In the genomic region with DNA sequence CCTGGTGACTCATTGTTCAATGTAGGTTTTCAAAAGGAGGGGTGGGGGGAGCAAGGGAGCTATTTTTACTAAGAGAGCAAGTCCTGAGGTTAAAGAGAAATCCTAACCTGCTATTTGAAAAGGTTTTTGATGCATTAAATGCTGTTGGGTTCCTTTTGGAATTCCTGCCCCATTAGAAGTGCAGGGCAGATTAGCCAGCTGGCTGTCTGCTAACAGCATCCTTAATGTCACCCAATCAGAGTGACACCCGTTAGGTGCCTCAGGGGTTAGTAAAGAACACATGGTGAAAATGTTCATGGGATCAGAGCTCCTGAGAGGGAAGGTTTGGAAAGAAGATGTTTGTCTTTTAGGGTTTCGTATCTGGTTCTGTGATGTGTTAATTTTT, we compare ENCODE assay signal across 15 mouse cellular contexts.
DNase-seq lines count a peak whose midpoint lies in the region; ATAC-seq and TF ChIP-seq lines count a peak whose summit lies in the region.
"Had no signal": no experiment of that assay in that cellular context is flagged by ENCODE, and none has a peak within 500 bp of the region (broad histone marks: within the 10 kb centered on the region; RNA-seq: fewer than 3 reads in every experiment).

No protein-coding gene starts in this region.

- no peak overlapping the region for H3K9ac ChIP-seq in neural tube, embryonic 11.5 days (ENCODE audit: low read length)
- H3K9ac ChIP-seq in hindbrain, embryonic 14.5 days: peak overlapping the region; percentile 16
- H3K9ac ChIP-seq in midbrain, postnatal 0 days (replicated peaks; ENCODE audit: low read length, poor library complexity, severe bottlenecking): no peak overlapping the region
- H3K9ac ChIP-seq in kidney, embryonic 14.5 days (ENCODE audit: low read depth, low read length): no peak overlapping the region
- H3K9ac ChIP-seq: embryonic facial prominence, embryonic 12.5 days; liver, embryonic 14.5 days had no signal

- no peak for TF ChIP-seq CTCF in midbrain, postnatal 0 days (IDR thresholded peaks at IDR 0.05)

- no peaks in the 10 kb centered on the region for H3K9me3 ChIP-seq in neural tube, embryonic 11.5 days (ENCODE audit: control insufficient read depth, low read length)
- H3K9me3 ChIP-seq in hindbrain, embryonic 14.5 days (ENCODE audit: control insufficient read depth, low read length): no peaks in the 10 kb centered on the region
- no peaks in the 10 kb centered on the region for H3K9me3 ChIP-seq in midbrain, postnatal 0 days (ENCODE audit: low read length)
- H3K9me3 ChIP-seq in kidney, embryonic 14.5 days (ENCODE audit: control insufficient read depth, low read length): no peaks in the 10 kb centered on the region
- H3K9me3 ChIP-seq: embryonic facial prominence, embryonic 12.5 days; limb, embryonic 10.5 days had no signal

- no peak for DNase-seq in neural tube, embryonic 11.5 days (ENCODE audit: low spot score)
- DNase-seq in neural tube, embryonic 10.5 days (ENCODE audit: extremely low spot score, low spot score): no peak
- DNase-seq in hindbrain, embryonic 14.5 days (ENCODE audit: low spot score): peak; percentile 48
- peak; percentile 31 for DNase-seq in midbrain, postnatal 0 days (ENCODE audit: low spot score)
- no peak for DNase-seq in gastrocnemius, adult 18-20 months (ENCODE audit: low spot score)
- DNase-seq in kidney, postnatal 14 days: no peak
- DNase-seq in Muller cell, postnatal 12 days (ENCODE audit: inconsistent ontology term): no peak
- DNase-seq: cerebellum, adult 8-10 months; kidney, adult 9 months; lung, postnatal 36 days had no signal

- no peak overlapping the region for H3K4me3 ChIP-seq in neural tube, embryonic 11.5 days (ENCODE audit: low read depth, low read length)
- no peak overlapping the region for H3K4me3 ChIP-seq in hindbrain, embryonic 14.5 days (replicated peaks; ENCODE audit: low read length)
- no peak overlapping the region for H3K4me3 ChIP-seq in midbrain, postnatal 0 days (ENCODE audit: low read depth, low read length)
- H3K4me3 ChIP-seq in kidney, embryonic 14.5 days (ENCODE audit: low read length): no peak overlapping the region
- H3K4me3 ChIP-seq: embryonic facial prominence, embryonic 12.5 days; limb, embryonic 10.5 days had no signal

- WGBS in neural tube, embryonic 11.5 days: 57% methylated on average over 2 of the region's 2 CpGs
- WGBS in hindbrain, embryonic 14.5 days: 32% methylated on average over 2 of the region's 2 CpGs
- 18% methylated on average over 2 of the region's 2 CpGs for WGBS in midbrain, postnatal 0 days
- 74% methylated on average over 2 of the region's 2 CpGs for WGBS in kidney, embryonic 14.5 days

- no peak overlapping the region for H3K4me2 ChIP-seq in neural tube, embryonic 11.5 days (ENCODE audit: low read depth)
- H3K4me2 ChIP-seq in hindbrain, embryonic 14.5 days (replicated peaks): peak overlapping the region; percentile 50
- H3K4me2 ChIP-seq in midbrain, postnatal 0 days (ENCODE audit: low read depth, low read length, poor library complexity, severe bottlenecking): peak overlapping the region; percentile 36
- no peak overlapping the region for H3K4me2 ChIP-seq in kidney, embryonic 14.5 days (replicated peaks; ENCODE audit: low read depth, low read length)
- H3K4me2 ChIP-seq: embryonic facial prominence, embryonic 12.5 days had no signal

- ATAC-seq in neural tube, embryonic 11.5 days (ENCODE audit: insufficient read depth, low FRiP score, low TSS enrichment): no peak
- no peak for ATAC-seq in hindbrain, embryonic 14.5 days (ENCODE audit: low FRiP score)
- no peak for ATAC-seq in midbrain, postnatal 0 days (ENCODE audit: low FRiP score)
- ATAC-seq in kidney, embryonic 14.5 days (ENCODE audit: low FRiP score, low TSS enrichment): no peak

- no peaks in the 10 kb centered on the region for H3K27me3 ChIP-seq in neural tube, embryonic 11.5 days (ENCODE audit: control insufficient read depth, insufficient read depth, low read length)
- H3K27me3 ChIP-seq in hindbrain, embryonic 14.5 days (ENCODE audit: control insufficient read depth, insufficient read depth, low read length): no peaks in the 10 kb centered on the region
- H3K27me3 ChIP-seq in midbrain, postnatal 0 days (ENCODE audit: insufficient read depth, low read length): no peaks in the 10 kb centered on the region
- H3K27me3 ChIP-seq in kidney, embryonic 14.5 days (ENCODE audit: control insufficient read depth, insufficient read depth, low read length): no peaks in the 10 kb centered on the region
- H3K27me3 ChIP-seq: embryonic facial prominence, embryonic 12.5 days had no signal

- no peaks in the 10 kb centered on the region for H3K36me3 ChIP-seq in neural tube, embryonic 11.5 days (ENCODE audit: control insufficient read depth, insufficient read depth, low read length)
- H3K36me3 ChIP-seq in hindbrain, embryonic 14.5 days (replicated peaks; ENCODE audit: control insufficient read depth, insufficient read depth): no peaks in the 10 kb centered on the region
- no peaks in the 10 kb centered on the region for H3K36me3 ChIP-seq in midbrain, postnatal 0 days (ENCODE audit: insufficient read depth, low read length)
- H3K36me3 ChIP-seq in kidney, embryonic 14.5 days (ENCODE audit: control insufficient read depth, insufficient read depth, low read length): no peaks in the 10 kb centered on the region
- H3K36me3 ChIP-seq: embryonic facial prominence, embryonic 12.5 days; G1E; limb, embryonic 10.5 days had no signal

- peaks cover 11% of the 10 kb centered on the region; the same call in 1 of the 2 replicates for H3K4me1 ChIP-seq in neural tube, embryonic 11.5 days (ENCODE audit: control insufficient read depth, insufficient read depth, low read length)
- peaks cover 52% of the 10 kb centered on the region for H3K4me1 ChIP-seq in hindbrain, embryonic 14.5 days (replicated peaks; ENCODE audit: control insufficient read depth, insufficient read depth, low read length)
- H3K4me1 ChIP-seq in midbrain, postnatal 0 days (ENCODE audit: insufficient read depth, low read length): peaks cover 19% of the 10 kb centered on the region; the same call in 1 of the 2 replicates
- H3K4me1 ChIP-seq in kidney, embryonic 14.5 days (ENCODE audit: control insufficient read depth, insufficient read depth, low read length): no peaks in the 10 kb centered on the region
- H3K4me1 ChIP-seq: limb, embryonic 10.5 days had no signal

- peak overlapping the region; percentile 47 for H3K27ac ChIP-seq in neural tube, embryonic 11.5 days (ENCODE audit: low read depth, low read length)
- peak overlapping the region; percentile 97 for H3K27ac ChIP-seq in hindbrain, embryonic 14.5 days
- peak overlapping the region; percentile 92 for H3K27ac ChIP-seq in midbrain, postnatal 0 days (ENCODE audit: low read depth, low read length)
- H3K27ac ChIP-seq in kidney, embryonic 14.5 days (ENCODE audit: low read depth, low read length): no peak overlapping the region
- H3K27ac ChIP-seq: embryonic facial prominence, embryonic 12.5 days; limb, embryonic 10.5 days; liver, embryonic 14.5 days had no signal

Comparison
In these comparisons a context has a peak if more than half of its experiments do, and no peak if none do; other contexts are left out.
1. DNase-seq: peak in hindbrain, embryonic 14.5 days (single experiment) and midbrain, postnatal 0 days (single experiment); none in neural tube, embryonic 11.5 days (single experiment), neural tube, embryonic 10.5 days (single experiment), gastrocnemius, adult 18-20 months (single experiment), kidney, postnatal 14 days (single experiment) and Muller cell, postnatal 12 days (single experiment).
2. H3K4me2 ChIP-seq: peak in hindbrain, embryonic 14.5 days (single experiment) and midbrain, postnatal 0 days (single experiment); none in neural tube, embryonic 11.5 days (single experiment) and kidney, embryonic 14.5 days (single experiment).